Mouse (Mus musculus) CH12.LX (cell line): ENCODE data around the gene Gm18596.

Experiments
- CHD2 ChIP-seq: IDR thresholded peaks from 2 replicates; pipeline ENCODE4 v1.6.1; 2011; ENCODE audit warnings: low read length, improper control_type of control experiment
- CTCF ChIP-seq, 2 experiments: IDR thresholded peaks in 1 of 2; conservative IDR thresholded peaks in 1 of 2; 2 replicates each; pipeline ENCODE4 v1.5.1; 2011 to 2012; ENCODE audit warnings: low read depth in 2 of 2, low read length in 2 of 2, improper control_type of control experiment in 1 of 2, inconsistent platforms in 1 of 2, mild to moderate bottlenecking in 1 of 2, moderate library complexity in 1 of 2
- EP300 ChIP-seq: IDR thresholded peaks from 2 replicates; pipeline ENCODE4 v1.6.1; 2011; ENCODE audit warnings: low read length, improper control_type of control experiment
- MAFK ChIP-seq: IDR thresholded peaks from 2 replicates; pipeline ENCODE4 v1.6.1; 2011; ENCODE audit warnings: low read length, improper control_type of control experiment; ENCODE audit not compliant: insufficient replicate concordance
- MYC ChIP-seq: IDR thresholded peaks from 2 replicates; pipeline ENCODE4 v1.6.1; 2011; ENCODE audit warnings: low read depth, mild to moderate bottlenecking, improper control_type of control experiment, low read length
- POLR2A ChIP-seq: IDR thresholded peaks from 2 replicates; pipeline ENCODE4 v1.6.1; 2011; ENCODE audit warnings: low read depth, mild to moderate bottlenecking, improper control_type of control experiment, low read length
- RAD21 ChIP-seq: IDR thresholded peaks from 2 replicates; pipeline ENCODE4 v1.6.1; 2011; ENCODE audit warnings: low read depth, mild to moderate bottlenecking, low read length, improper control_type of control experiment, moderate library complexity
- ZC3H11A ChIP-seq: IDR thresholded peaks from 2 replicates; pipeline ENCODE4 v1.6.1; 2012; ENCODE audit warnings: low read depth, mild to moderate bottlenecking, inconsistent platforms, low read length, improper control_type of control experiment
- ZKSCAN1 ChIP-seq: IDR thresholded peaks from 2 replicates; pipeline ENCODE4 v1.6.1; 2012; ENCODE audit warnings: low read depth, inconsistent platforms, low read length, improper control_type of control experiment, borderline replicate concordance

DNA sequence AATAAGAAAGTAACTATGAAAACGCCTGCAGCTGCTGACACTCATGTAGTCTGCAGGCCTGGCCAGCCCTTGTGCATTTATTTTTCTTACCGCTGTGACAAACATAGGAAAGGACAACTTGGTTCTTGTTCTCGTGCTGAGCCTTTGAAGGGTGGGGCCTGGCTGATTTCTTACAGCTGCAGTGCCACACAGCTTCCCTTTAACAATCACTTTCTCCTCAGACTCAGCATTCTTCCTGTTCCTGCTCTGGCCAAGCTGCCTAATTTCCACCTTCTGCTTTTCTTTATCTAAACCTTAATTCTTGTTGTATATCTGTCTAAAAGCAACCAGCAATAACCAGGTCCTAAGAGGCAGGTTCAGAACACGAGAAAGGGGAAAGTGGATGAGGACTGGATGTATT lies 28.7 kb downstream of the Gm18596 start:
- TF ChIP-seq CTCF (conservative IDR thresholded peaks at IDR 0.05 in 1 of 2, IDR thresholded peaks at IDR 0.05 in 1 of 2; ENCODE audit: low read depth in 2 of 2, low read length in 2 of 2) (no peak), EP300 (no peak), POLR2A (no peak), CHD2 (no peak), MAFK (no peak), ZC3H11A (no peak), RAD21 (no peak), ZKSCAN1 (no peak), MYC (no peak)
